In genomic region chr15:63052570-63053255, GRCm38 (mm10) we compare ENCODE assay signal across 17 mouse cellular contexts.
A peak's percentile ranks its signal among the peaks of the same experiment; 100 is the strongest.
DNase-seq lines count a peak whose midpoint lies in the region; ATAC-seq lines count a peak whose summit lies in the region.
"Had no signal": no experiment of that assay in that cellular context is flagged by ENCODE, and none has a peak within 500 bp of the region (broad histone marks: within the 10 kb centered on the region; RNA-seq: fewer than 3 reads in every experiment).

No protein-coding gene starts in this region.

- WGBS in kidney, embryonic 16.5 days, result 34% methylated on average over 3 of the region's 3 CpGs
- WGBS in embryonic facial prominence, embryonic 14.5 days, result 19% methylated on average over 3 of the region's 3 CpGs

- H3K27me3 ChIP-seq in kidney, embryonic 16.5 days (ENCODE audit: insufficient read depth, low read length), result no peaks in the 10 kb centered on the region
- H3K27me3 ChIP-seq in embryonic facial prominence, embryonic 14.5 days (replicated peaks; ENCODE audit: control insufficient read depth, insufficient read depth, low read length), result no peaks in the 10 kb centered on the region
- H3K27me3 ChIP-seq: heart, embryonic 12.5 days; limb, embryonic 12.5 days; Patski had no signal

- no peak overlapping the region for H3K27ac ChIP-seq in kidney, embryonic 16.5 days (ENCODE audit: low read length)
- H3K27ac ChIP-seq in embryonic facial prominence, embryonic 14.5 days (replicated peaks; ENCODE audit: low read depth, low read length), result no peak overlapping the region
- H3K27ac ChIP-seq: gastrocnemius, adult 2 months; limb, embryonic 12.5 days had no signal

- no peak overlapping the region for H3K9ac ChIP-seq in kidney, embryonic 16.5 days (replicated peaks; ENCODE audit: low read length)
- no peak overlapping the region for H3K9ac ChIP-seq in embryonic facial prominence, embryonic 14.5 days (ENCODE audit: low read depth, low read length)
- H3K9ac ChIP-seq: heart, embryonic 12.5 days; limb, embryonic 12.5 days; liver, postnatal 0 days had no signal

- no peak overlapping the region for H3K4me3 ChIP-seq in kidney, embryonic 16.5 days (ENCODE audit: low read length)
- H3K4me3 ChIP-seq in embryonic facial prominence, embryonic 14.5 days (ENCODE audit: low read depth, low read length), result no peak overlapping the region
- H3K4me3 ChIP-seq: gastrocnemius, adult 2 months; heart, embryonic 12.5 days; limb, embryonic 12.5 days had no signal

- no peak for ATAC-seq in kidney, embryonic 16.5 days (ENCODE audit: low FRiP score, low TSS enrichment)
- no peak for ATAC-seq in embryonic facial prominence, embryonic 14.5 days (ENCODE audit: low read depth)
- ATAC-seq in megakaryocyte, adult 5-6 weeks (ENCODE audit: poor library complexity, severe bottlenecking), result no peak
- ATAC-seq: CD4-positive, CD25-positive, alpha-beta regulatory T cell, adult 4 months; liver, postnatal 0 days; Patski had no signal

- H3K9me3 ChIP-seq in kidney, embryonic 16.5 days (ENCODE audit: low read length), result no peaks in the 10 kb centered on the region
- no peaks in the 10 kb centered on the region for H3K9me3 ChIP-seq in embryonic facial prominence, embryonic 14.5 days (ENCODE audit: control insufficient read depth, low read length)
- H3K9me3 ChIP-seq: heart, embryonic 12.5 days; limb, embryonic 12.5 days had no signal

- DNase-seq in kidney, postnatal 14 days, result peak; percentile 1
- DNase-seq in R1 (ENCODE audit: low read depth, low spot score), result peak; percentile 27
- DNase-seq in adrenal gland, postnatal 25 days, result peak; percentile 4
- peak; percentile 6 for DNase-seq in embryonic facial prominence, embryonic 14.5 days (ENCODE audit: low spot score)
- no peak for DNase-seq in spleen, postnatal 36 days (ENCODE audit: low spot score in 2 of 2)
- no peak for DNase-seq in right cerebral cortex, postnatal 14 days
- DNase-seq: cerebellum, postnatal 14 days; gastrocnemius, adult 2 months; kidney, adult 18-20 months; liver, postnatal 0 days; lung, postnatal 4 days had no signal

- H3K4me2 ChIP-seq in kidney, embryonic 16.5 days (replicated peaks; ENCODE audit: low read depth, low read length), result no peak overlapping the region
- H3K4me2 ChIP-seq in embryonic facial prominence, embryonic 14.5 days (ENCODE audit: low read depth, low read length), result no peak overlapping the region
- H3K4me2 ChIP-seq: heart, embryonic 12.5 days; limb, embryonic 12.5 days had no signal

- H3K4me1 ChIP-seq in kidney, embryonic 16.5 days (ENCODE audit: insufficient read depth, low read length), result no peaks in the 10 kb centered on the region
- H3K4me1 ChIP-seq in embryonic facial prominence, embryonic 14.5 days (ENCODE audit: control insufficient read depth, insufficient read depth, low read length), result no peaks in the 10 kb centered on the region; the same call in 1 of the 2 replicates
- H3K4me1 ChIP-seq: heart, embryonic 12.5 days had no signal

- no peaks in the 10 kb centered on the region for H3K36me3 ChIP-seq in kidney, embryonic 16.5 days (ENCODE audit: insufficient read depth, low read length)
- no peaks in the 10 kb centered on the region for H3K36me3 ChIP-seq in embryonic facial prominence, embryonic 14.5 days (ENCODE audit: control insufficient read depth, insufficient read depth, low read length)
- H3K36me3 ChIP-seq: heart, embryonic 12.5 days; limb, embryonic 12.5 days had no signal

Comparison
In these comparisons a context has a peak if more than half of its experiments do, and no peak if none do; other contexts are left out.
1. DNase-seq: peak in kidney, postnatal 14 days (single experiment), R1 (single experiment), adrenal gland, postnatal 25 days (single experiment) and embryonic facial prominence, embryonic 14.5 days (single experiment); none in spleen, postnatal 36 days (0 of 2) and right cerebral cortex, postnatal 14 days (single experiment).